Mouse (Mus musculus) erythroblast, adult 5-6 weeks (primary cell): ENCODE results near the gene Gm2030. TPM values are rescaled to one million over a fixed set of nuclear protein-coding genes. Genes with fewer than 3 reads are reported as not detected.
"Not testable (repeated sequence)": the region's sequence is repeated elsewhere in the genome, so short reads cannot be mapped to it uniquely, and the experiment has no call there.

Experiments
- ATAC-seq: replicated peaks from 2 replicates; pipeline ENCODE4 v1.8.0; 2016; ENCODE audit warnings: moderate number of reproducible peaks, mild to moderate bottlenecking, moderate TSS enrichment, inconsistent platforms; ENCODE audit not compliant: poor library complexity, low FRiP score, severe bottlenecking
- total RNA-seq, 2 experiments: library from RNA; stranded (forward) in 1 of 2; stranded (reverse) in 1 of 2; fragments of 150-400 nt in 1 of 2; fragments of 200-764, 138-1000 nt in 1 of 2; gene quantifications; 2 replicates each; pipeline versions ENCODE4 v1.2.3 to v1.2.4; 2015 to 2017; ENCODE audit warnings: low replicate concordance in 2 of 2

Gene Gm2030
- total RNA-seq (2015; ENCODE audit: low replicate concordance) (not detected in 2 replicates), total RNA-seq (2017; ENCODE audit: low replicate concordance) (not detected in 2 replicates)

DNA sequence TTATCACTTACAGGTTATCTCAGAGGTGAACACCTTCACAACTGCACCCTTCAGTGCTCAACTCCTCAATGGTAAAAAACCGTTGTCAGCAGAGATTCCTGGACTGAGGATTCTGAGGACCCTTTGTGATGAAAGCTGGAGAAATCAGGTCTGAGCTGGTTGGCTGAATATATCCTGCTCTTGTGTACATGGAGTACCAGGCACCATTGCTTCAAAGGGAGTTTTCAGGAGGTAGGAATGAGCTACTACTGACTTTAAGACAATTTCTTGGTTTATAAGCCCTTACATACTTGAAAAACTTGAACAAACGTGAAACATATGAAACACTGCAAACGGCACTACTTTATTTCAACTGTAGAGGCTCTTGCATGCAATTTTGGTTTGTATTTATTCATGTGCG lies at the start of gene Gm2030:
Gm2030 (minus strand) TSS at position 101 of the 400 bp plus-strand sequence.
- not testable (repeated sequence) for ATAC-seq

Other genes with a start within 250 kb of the Gm2030 start
- not detected in 2 replicates for gene Gm2012, start 78.7 kb downstream of the Gm2030 start, total RNA-seq (2015; ENCODE audit: low replicate concordance)
- gene Gm2012, start 78.7 kb downstream of the Gm2030 start, total RNA-seq (2017; ENCODE audit: low replicate concordance): not detected in 2 replicates
- not detected in 2 replicates for gene Slx, start 235.5 kb upstream of the Gm2030 start, total RNA-seq (2015; ENCODE audit: low replicate concordance)
- not detected in 2 replicates for gene Slx, start 235.5 kb upstream of the Gm2030 start, total RNA-seq (2017; ENCODE audit: low replicate concordance)